Mouse (Mus musculus) ES-E14 (cell line): Measurements from ENCODE around the gene Dtx3l. TPM values are rescaled to one million over a fixed set of nuclear protein-coding genes. Genes with fewer than 3 reads are reported as not detected.

Experiments
- DNase-seq: peaks from one replicate; pipeline ENCODE4 v3.0.0-alpha.2; 2013; ENCODE audit warnings: low read depth, low spot score
- H3K27ac ChIP-seq: 2 replicates; pipeline ENCODE4 v1.5.1; 2012; ENCODE audit warnings: low read depth, mild to moderate bottlenecking, low read length, moderate library complexity, mixed read lengths; ENCODE audit not compliant: poor library complexity, insufficient read depth, severe bottlenecking
- H3K36me3 ChIP-seq: 2 replicates; pipeline ENCODE4 v1.6.1; 2012; ENCODE audit warnings: mild to moderate bottlenecking, low read length, moderate library complexity, mixed read lengths; ENCODE audit not compliant: control insufficient read depth, poor library complexity, insufficient read depth, severe bottlenecking
- H3K4me1 ChIP-seq, 2 experiments: fragments of 150-350 bp in 1 of 2; sonication (generic) in 1 of 2; 2 replicates each; pipeline ENCODE4 v1.6.1; 2012; ENCODE audit warnings: low read length in 2 of 2, mild to moderate bottlenecking in 1 of 2, mixed read lengths in 1 of 2; ENCODE audit not compliant: control insufficient read depth in 2 of 2, insufficient read depth in 2 of 2, poor library complexity in 1 of 2
- H3K4me3 ChIP-seq, 2 experiments: fragments of 150-350 bp in 1 of 2; sonication (generic) in 1 of 2; 2 replicates each; pipeline ENCODE4 v1.5.1; 2012; ENCODE audit warnings: low read length in 2 of 2, low read depth in 1 of 2, mild to moderate bottlenecking in 1 of 2, mixed read lengths in 1 of 2; ENCODE audit not compliant: insufficient read depth in 1 of 2, poor library complexity in 1 of 2, severe bottlenecking in 1 of 2
- H3K9ac ChIP-seq: 2 replicates; pipeline ENCODE4 v1.6.1; 2012; ENCODE audit warnings: low read depth, mild to moderate bottlenecking, low read length, mixed read lengths; ENCODE audit not compliant: poor library complexity, insufficient read depth, severe bottlenecking
- H3K9me3 ChIP-seq: fragments of 150-350 bp; sonication (generic); 2 replicates; pipeline ENCODE4 v1.6.1; 2012; ENCODE audit warnings: low read depth, mild to moderate bottlenecking, low read length; ENCODE audit not compliant: control insufficient read depth, insufficient read depth
- CHD2 ChIP-seq: IDR thresholded peaks from 2 replicates; pipeline ENCODE4 v1.6.1; 2014; ENCODE audit warnings: mild to moderate bottlenecking, low read depth, low read length, inconsistent platforms
- HCFC1 ChIP-seq: IDR thresholded peaks from 2 replicates; pipeline ENCODE4 v1.6.1; 2012; ENCODE audit warnings: low read length, inconsistent platforms, borderline replicate concordance; ENCODE audit not compliant: insufficient read depth
- MAFK ChIP-seq: IDR thresholded peaks from 2 replicates; pipeline ENCODE4 v1.6.1; 2014; ENCODE audit warnings: mild to moderate bottlenecking, low read depth, low read length, inconsistent platforms; ENCODE audit not compliant: insufficient read depth
- ZC3H11A ChIP-seq: IDR thresholded peaks from 2 replicates; pipeline ENCODE4 v1.6.1; 2012; ENCODE audit warnings: low read depth, mild to moderate bottlenecking, inconsistent platforms, low read length, borderline replicate concordance
- ZNF384 ChIP-seq: IDR thresholded peaks from 2 replicates; pipeline ENCODE4 v1.6.1; 2012; ENCODE audit warnings: low read depth, low read length, inconsistent platforms
- in situ Hi-C, 2 experiments: fragments of 600-800 bp; cut with MboI; formaldehyde crosslinking; loops; one replicate each; pipeline ENCODE4 v1.15.1; 2025; ENCODE audit warnings: low sequenced_read_pairs in 2 of 2, inconsistent platforms in 1 of 2; ENCODE audit not compliant: unreplicated experiment in 2 of 2
- total RNA-seq: library from RNA; depleted of rRNA; stranded (reverse); fragments of 300-350 nt; gene quantifications from 2 replicates; pipeline ENCODE4 v1.2.3, GENCODE M21; 2012; rRNA removed

Gene Dtx3l
- total RNA-seq, 1 experiment = 3.2 TPM

GRCm38 (mm10) chr16:35888174-35888573 lies 50.8 kb downstream of the Dtx3l start:
- H3K9me3 ChIP-seq = no peaks in the 10 kb centered on the region
- in situ Hi-C loops = no loop called here
- no peaks in the 10 kb centered on the region for H3K36me3 ChIP-seq
- peaks cover 0 to 10% of the 10 kb centered on the region in 2 experiments; a peak in 2 of 4 replicates for H3K4me1 ChIP-seq
- no peak overlapping the region for H3K9ac ChIP-seq
- H3K4me3 ChIP-seq = no peak overlapping the region
- H3K27ac ChIP-seq = no peak overlapping the region
- TF ChIP-seq ZNF384 (no peak), HCFC1 (no peak), CHD2 (no peak), ZC3H11A (no peak), MAFK (no peak)
- no peak for DNase-seq

Other genes starting within 250 kb of the Dtx3l start
- 30.4 and 53.5 TPM in 2 replicates for gene Dirc2, start 169.8 kb downstream of the Dtx3l start, total RNA-seq
- gene Hspbap1, start 168.8 kb downstream of the Dtx3l start, total RNA-seq = 71.9 and 73.5 TPM in 2 replicates
- 2.5 and 4.6 TPM in 2 replicates for gene Parp14, start 67.6 kb downstream of the Dtx3l start, total RNA-seq
- 4.8 and 7.3 TPM in 2 replicates for gene Parp9, start 681 bp downstream of the Dtx3l start, total RNA-seq
- 34.4 and 43.0 TPM in 2 replicates for gene Kpna1, start 39.6 kb upstream of the Dtx3l start, total RNA-seq
- 3.3 and 4.2 TPM in 2 replicates for gene Wdr5b, start 102.0 kb upstream of the Dtx3l start, total RNA-seq
- gene Fam162a, start 132.4 kb upstream of the Dtx3l start, total RNA-seq = 153 and 243 TPM in 2 replicates
- gene Ccdc58, start 132.5 kb upstream of the Dtx3l start, total RNA-seq = 160 and 185 TPM in 2 replicates
- not detected in 2 replicates for gene Csta1, start 192.1 kb upstream of the Dtx3l start, total RNA-seq
- gene Stfa2l1, start 217.7 kb upstream of the Dtx3l start, total RNA-seq = not detected in 2 replicates
- gene Gm5483, start 245.1 kb upstream of the Dtx3l start, total RNA-seq = not detected in 2 replicates